In genomic region chr11:115563406-115563805, GRCm38 (mm10) we compare ENCODE assay signal across 8 mouse cellular contexts. TPM values are rescaled to one million over a fixed set of nuclear protein-coding genes. Genes with fewer than 3 reads are reported as not detected.
DNase-seq lines count a peak whose midpoint lies in the region; ATAC-seq and TF ChIP-seq lines count a peak whose summit lies in the region.

No protein-coding gene starts in this region.

- 40% methylated on average over 4 of the region's 4 CpGs for WGBS in forebrain, embryonic 15.5 days
- WGBS in liver, embryonic 16.5 days (ENCODE audit: insufficient replicate concordance): 45% methylated on average over 4 of the region's 4 CpGs

- TF ChIP-seq CTCF in left cerebral cortex, adult 2 months (IDR thresholded peaks at IDR 0.05): peak; percentile 2; the same call in 1 of the 2 replicates

- H3K27me3 ChIP-seq in forebrain, embryonic 15.5 days: no peaks in the 10 kb centered on the region
- H3K27me3 ChIP-seq in liver, embryonic 16.5 days (ENCODE audit: control insufficient read depth, insufficient read depth, low read depth, low read length): no peaks in the 10 kb centered on the region

- peaks cover 17% of the 10 kb centered on the region for H3K36me3 ChIP-seq in forebrain, embryonic 15.5 days
- H3K36me3 ChIP-seq in liver, embryonic 16.5 days (ENCODE audit: control insufficient read depth, insufficient read depth): peaks cover 16% of the 10 kb centered on the region

- H3K4me2 ChIP-seq in forebrain, embryonic 15.5 days (replicated peaks): peak overlapping the region; percentile 87
- peak overlapping the region; percentile 86 for H3K4me2 ChIP-seq in liver, embryonic 16.5 days (ENCODE audit: low read depth, low read length)

- no peak for ATAC-seq in forebrain, embryonic 15.5 days (replicated peaks)
- ATAC-seq in liver, embryonic 16.5 days (ENCODE audit: low read depth): no peak

- no peaks in the 10 kb centered on the region for H3K9me3 ChIP-seq in forebrain, embryonic 15.5 days
- H3K9me3 ChIP-seq in liver, embryonic 16.5 days (replicated peaks; ENCODE audit: control insufficient read depth, low read length): no peaks in the 10 kb centered on the region

- H3K4me3 ChIP-seq in left cerebral cortex, adult 2 months: peak overlapping the region; percentile 74
- peak overlapping the region; percentile 90 for H3K4me3 ChIP-seq in forebrain, embryonic 15.5 days
- H3K4me3 ChIP-seq in liver, embryonic 16.5 days (ENCODE audit: low read depth, low read length): peak overlapping the region; percentile 94

- DNase-seq in left cerebral cortex, adult 2 months (ENCODE audit: extremely low spot score in 1 of 2, low spot score in 2 of 2): no peak
- DNase-seq in left cerebral cortex, postnatal 25 days (ENCODE audit: low spot score in 2 of 2): no peak
- peak; percentile 46 for DNase-seq in ZHBTc4 (ENCODE audit: low read depth, low spot score)
- DNase-seq in T-cell, adult 2 months (ENCODE audit: low spot score): no peak
- no peak for DNase-seq in ovary, postnatal 14 days (ENCODE audit: low spot score)
- no peak for DNase-seq in gastrocnemius, postnatal 10 days

- H3K9ac ChIP-seq in forebrain, embryonic 15.5 days (replicated peaks): peak overlapping the region; percentile 85
- peak overlapping the region; percentile 64 for H3K9ac ChIP-seq in liver, embryonic 16.5 days (ENCODE audit: low read depth, low read length)

- peak overlapping the region; percentile 99 for H3K27ac ChIP-seq in left cerebral cortex, adult 2 months
- H3K27ac ChIP-seq in forebrain, embryonic 15.5 days (replicated peaks): peak overlapping the region; percentile 88
- peak overlapping the region; percentile 94 for H3K27ac ChIP-seq in liver, embryonic 16.5 days (ENCODE audit: low read length)

- intact Hi-C loops in left cerebral cortex, adult 2 months (cut with DNase I): no loop called here
- intact Hi-C loops in left cerebral cortex, postnatal 25 days (cut with DNase I): no loop called here

- H3K4me1 ChIP-seq in forebrain, embryonic 15.5 days: peaks cover 19% of the 10 kb centered on the region
- H3K4me1 ChIP-seq in liver, embryonic 16.5 days (ENCODE audit: control insufficient read depth, low read depth, low read length): peaks cover 15% of the 10 kb centered on the region

RNA-seq across cellular contexts. Expression of gene Nup85, which starts 0.8 kb away (rescaled TPM):
- 10 to 100 TPM; 48.3 to 52.7 TPM for total RNA-seq in left cerebral cortex, adult 2 months (2021)
- total RNA-seq in left cerebral cortex, postnatal 25 days (2021): 10 to 100 TPM; 45.7 to 49.1 TPM
- polyA plus RNA-seq in forebrain, embryonic 15.5 days (2015; fragmentation: Nextera tagmentation; extraction: Ambion mirVana): 127 and 138 TPM in 2 replicates
- polyA plus RNA-seq in liver, embryonic 16.5 days (2015; fragmentation: Nextera tagmentation; extraction: Ambion mirVana): 94.4 and 96.5 TPM in 2 replicates
- 10 to 100 TPM; 23.5 to 33.2 TPM for total RNA-seq in gastrocnemius, postnatal 10 days (2021)

RNA-seq across cellular contexts. Expression of gene Sumo2, which starts 27.3 kb away (rescaled TPM):
- total RNA-seq in left cerebral cortex, adult 2 months (2021): 100 to 1,000 TPM; 274 TPM
- 100 to 1,000 TPM; 298 to 313 TPM for total RNA-seq in left cerebral cortex, postnatal 25 days (2021)
- polyA plus RNA-seq in forebrain, embryonic 15.5 days (2015; fragmentation: Nextera tagmentation; extraction: Ambion mirVana): 1,191 and 1,214 TPM in 2 replicates
- polyA plus RNA-seq in liver, embryonic 16.5 days (2015; fragmentation: Nextera tagmentation; extraction: Ambion mirVana): 270 and 312 TPM in 2 replicates
- 100 to 1,000 TPM; 182 to 195 TPM for total RNA-seq in gastrocnemius, postnatal 10 days (2021)

RNA-seq across cellular contexts. Expression of gene Mrps7, which starts 40.3 kb away (rescaled TPM):
- total RNA-seq in left cerebral cortex, adult 2 months (2021): 10 to 100 TPM; 51.5 to 51.7 TPM
- total RNA-seq in left cerebral cortex, postnatal 25 days (2021): 10 to 100 TPM; 52.2 to 56.2 TPM
- polyA plus RNA-seq in forebrain, embryonic 15.5 days (2015; fragmentation: Nextera tagmentation; extraction: Ambion mirVana): 70.3 and 73.6 TPM in 2 replicates
- polyA plus RNA-seq in liver, embryonic 16.5 days (2015; fragmentation: Nextera tagmentation; extraction: Ambion mirVana): 47.6 and 49.5 TPM in 2 replicates
- total RNA-seq in gastrocnemius, postnatal 10 days (2021): 10 to 100 TPM; 61.1 to 71.6 TPM

RNA-seq across cellular contexts. Expression of gene Gga3, which starts 40.4 kb away (rescaled TPM):
- 10 to 100 TPM; 83.9 to 95.1 TPM for total RNA-seq in left cerebral cortex, adult 2 months (2021)
- 10 to 100 TPM; 76.5 to 88.6 TPM for total RNA-seq in left cerebral cortex, postnatal 25 days (2021)
- polyA plus RNA-seq in forebrain, embryonic 15.5 days (2015; fragmentation: Nextera tagmentation; extraction: Ambion mirVana): 28.1 and 28.2 TPM in 2 replicates
- 7.9 TPM in 2 replicates for polyA plus RNA-seq in liver, embryonic 16.5 days (2015; fragmentation: Nextera tagmentation; extraction: Ambion mirVana)
- 10 to 100 TPM in 1 of 2 experiments, 1 to 10 TPM in 1; 9.3 to 21.6 TPM for total RNA-seq in gastrocnemius, postnatal 10 days (2021)

RNA-seq across cellular contexts. Expression of gene Jpt1, which starts 49.2 kb away (rescaled TPM):
- 100 to 1,000 TPM; 158 to 161 TPM for total RNA-seq in left cerebral cortex, adult 2 months (2021)
- 100 to 1,000 TPM; 165 to 168 TPM for total RNA-seq in left cerebral cortex, postnatal 25 days (2021)
- polyA plus RNA-seq in forebrain, embryonic 15.5 days (2015; fragmentation: Nextera tagmentation; extraction: Ambion mirVana): 1,941 and 1,977 TPM in 2 replicates
- 190 and 209 TPM in 2 replicates for polyA plus RNA-seq in liver, embryonic 16.5 days (2015; fragmentation: Nextera tagmentation; extraction: Ambion mirVana)
- total RNA-seq in gastrocnemius, postnatal 10 days (2021): 100 to 1,000 TPM; 132 to 134 TPM
